Mouse (Mus musculus): ENCODE results near the gene Slc25a48. TPM values are rescaled to one million over a fixed set of nuclear protein-coding genes. Genes with fewer than 3 reads are reported as not detected.

Gene Slc25a48
- total and polyA plus RNA-seq, 2 experiments from 2014 or later, result 0.57 TPM; not detected in 1

GRCm38 (mm10) chr13:56450035-56450434 is 11.9 kb downstream of the Slc25a48 start:
- Histone ChIP-seq H3K9ac (replicated peaks; ENCODE audit: low read depth, low read length) (no peak overlapping the region), H3K9me3 (replicated peaks; ENCODE audit: control insufficient read depth, low read length) (no peaks in the 10 kb centered on the region), H3K4me3 (ENCODE audit: low read depth, low read length) (no peak overlapping the region), H3K27me3 (ENCODE audit: control insufficient read depth, insufficient read depth, low read length) (no peaks in the 10 kb centered on the region), H3K4me2 (ENCODE audit: low read depth, low read length) (no peak overlapping the region), H3K36me3 (replicated peaks; ENCODE audit: control insufficient read depth, insufficient read depth, low read length) (no peaks in the 10 kb centered on the region), H3K4me1 (ENCODE audit: control insufficient read depth, insufficient read depth) (no peaks in the 10 kb centered on the region), H3K27ac (ENCODE audit: low read depth) (no peak overlapping the region)
- peak; percentile 16; the same call in 1 of the 2 replicates for TF ChIP-seq CTCF (IDR thresholded peaks at IDR 0.05; ENCODE audit: low read depth)
- no peak for TF ChIP-seq EP300 (IDR thresholded peaks at IDR 0.05; ENCODE audit: low read depth)
- no peak for ATAC-seq (ENCODE audit: insufficient read depth, low read depth)
- WGBS, result 76% methylated on average over 8 of the region's 8 CpGs
- no peak for DNase-seq (ENCODE audit: low spot score)

GRCm38 (mm10) chr13:56458001-56458400 is 19.8 kb downstream of the Slc25a48 start:
- H3K27me3 ChIP-seq (ENCODE audit: control insufficient read depth, insufficient read depth, low read length), result no peaks in the 10 kb centered on the region; the same call in 1 of the 2 replicates
- ATAC-seq (ENCODE audit: insufficient read depth, low read depth) (no peak), DNase-seq (ENCODE audit: low spot score) (no peak)
- H3K9ac ChIP-seq (replicated peaks; ENCODE audit: low read depth, low read length), result no peak overlapping the region
- no peak overlapping the region for H3K27ac ChIP-seq (ENCODE audit: low read depth)
- H3K4me3 ChIP-seq (ENCODE audit: low read depth, low read length), result no peak overlapping the region
- H3K36me3 ChIP-seq (replicated peaks; ENCODE audit: control insufficient read depth, insufficient read depth, low read length), result no peaks in the 10 kb centered on the region
- no peaks in the 10 kb centered on the region for H3K9me3 ChIP-seq (replicated peaks; ENCODE audit: control insufficient read depth, low read length)
- WGBS, result 64% methylated on average over 9 of the region's 9 CpGs
- TF ChIP-seq CTCF (IDR thresholded peaks at IDR 0.05; ENCODE audit: low read depth) (no peak), EP300 (IDR thresholded peaks at IDR 0.05; ENCODE audit: low read depth) (no peak)
- no peaks in the 10 kb centered on the region for H3K4me1 ChIP-seq (ENCODE audit: control insufficient read depth, insufficient read depth)
- H3K4me2 ChIP-seq (ENCODE audit: low read depth, low read length), result no peak overlapping the region

GRCm38 (mm10) chr13:56461460-56461859 is 23.3 kb downstream of the Slc25a48 start:
- TF ChIP-seq EP300 (IDR thresholded peaks at IDR 0.05; ENCODE audit: low read depth) (no peak), CTCF (IDR thresholded peaks at IDR 0.05; ENCODE audit: low read depth) (no peak)
- Histone ChIP-seq H3K4me2 (ENCODE audit: low read depth, low read length) (no peak overlapping the region), H3K27ac (ENCODE audit: low read depth) (no peak overlapping the region), H3K9me3 (replicated peaks; ENCODE audit: control insufficient read depth, low read length) (no peaks in the 10 kb centered on the region), H3K27me3 (ENCODE audit: control insufficient read depth, insufficient read depth, low read length) (no peaks in the 10 kb centered on the region; the same call in 1 of the 2 replicates), H3K4me1 (ENCODE audit: control insufficient read depth, insufficient read depth) (no peaks in the 10 kb centered on the region), H3K9ac (replicated peaks; ENCODE audit: low read depth, low read length) (no peak overlapping the region), H3K4me3 (ENCODE audit: low read depth, low read length) (no peak overlapping the region), H3K36me3 (replicated peaks; ENCODE audit: control insufficient read depth, insufficient read depth, low read length) (no peaks in the 10 kb centered on the region)
- DNase-seq (ENCODE audit: low spot score), result no peak
- no peak for ATAC-seq (ENCODE audit: insufficient read depth, low read depth)
- WGBS, result 65% methylated on average over 4 of the region's 4 CpGs

DNA sequence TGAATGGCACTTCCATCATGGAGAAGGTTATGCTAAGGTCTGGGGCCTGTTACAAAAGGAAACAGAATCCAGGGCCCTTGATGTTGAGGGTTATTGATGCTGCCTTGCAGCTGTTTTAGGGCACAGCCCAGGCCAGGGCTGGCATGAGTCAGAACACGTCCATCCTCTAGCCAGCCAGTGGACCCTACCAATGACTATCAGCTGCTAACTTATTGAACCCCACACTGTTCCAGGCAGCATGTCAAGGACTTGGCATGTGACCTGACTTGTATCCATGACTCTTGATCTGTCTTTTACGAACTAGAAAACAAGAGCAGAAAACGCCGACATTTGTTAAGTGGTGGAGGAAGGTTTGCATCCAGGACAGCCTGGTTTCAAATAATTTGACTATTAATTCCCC is 24.6 kb downstream of the Slc25a48 start:
- 84% methylated on average over 4 of the region's 4 CpGs for WGBS
- Histone ChIP-seq H3K4me2 (ENCODE audit: low read depth, low read length) (no peak overlapping the region), H3K9ac (replicated peaks; ENCODE audit: low read depth, low read length) (no peak overlapping the region), H3K36me3 (replicated peaks; ENCODE audit: control insufficient read depth, insufficient read depth, low read length) (no peaks in the 10 kb centered on the region), H3K27ac (ENCODE audit: low read depth) (no peak overlapping the region), H3K9me3 (replicated peaks; ENCODE audit: control insufficient read depth, low read length) (no peaks in the 10 kb centered on the region), H3K4me1 (ENCODE audit: control insufficient read depth, insufficient read depth) (no peaks in the 10 kb centered on the region), H3K27me3 (ENCODE audit: control insufficient read depth, insufficient read depth, low read length) (no peaks in the 10 kb centered on the region), H3K4me3 (ENCODE audit: low read depth, low read length) (no peak overlapping the region)
- ATAC-seq (ENCODE audit: insufficient read depth, low read depth), result no peak
- TF ChIP-seq EP300 (IDR thresholded peaks at IDR 0.05; ENCODE audit: low read depth) (no peak), CTCF (IDR thresholded peaks at IDR 0.05; ENCODE audit: low read depth) (no peak)
- DNase-seq (ENCODE audit: low spot score), result no peak

DNA sequence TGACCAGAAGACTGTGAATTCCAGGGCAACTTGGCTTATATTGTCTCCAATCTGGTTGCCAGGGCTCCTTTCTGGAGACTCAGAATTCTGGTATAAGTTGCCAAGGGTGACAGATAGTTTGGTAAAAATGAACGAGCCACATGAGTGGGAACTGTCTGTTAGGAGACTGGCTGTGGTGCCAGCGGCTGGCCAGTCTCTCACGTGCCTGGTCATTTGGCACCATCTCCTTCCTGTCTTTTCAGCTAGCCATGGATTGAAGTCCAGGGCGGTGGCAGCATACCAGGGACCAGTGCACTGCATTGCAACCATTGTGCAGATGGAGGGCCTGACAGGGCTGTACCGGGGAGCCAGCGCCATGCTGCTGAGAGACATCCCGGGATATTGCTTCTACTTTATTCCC is 25.1 kb downstream of the Slc25a48 start:
- no peak overlapping the region for H3K9ac ChIP-seq (replicated peaks; ENCODE audit: low read depth, low read length)
- no peak overlapping the region for H3K27ac ChIP-seq (ENCODE audit: low read depth)
- ATAC-seq (ENCODE audit: insufficient read depth, low read depth), result no peak
- H3K9me3 ChIP-seq (replicated peaks; ENCODE audit: control insufficient read depth, low read length), result no peaks in the 10 kb centered on the region
- 84% methylated on average over 7 of the region's 7 CpGs for whole genome bisulfite sequencing
- no peak for TF ChIP-seq CTCF (IDR thresholded peaks at IDR 0.05; ENCODE audit: low read depth)
- no peak for TF ChIP-seq EP300 (IDR thresholded peaks at IDR 0.05; ENCODE audit: low read depth)
- no peaks in the 10 kb centered on the region for H3K4me1 ChIP-seq (ENCODE audit: control insufficient read depth, insufficient read depth)
- no peak for DNase-seq (ENCODE audit: low spot score)
- H3K36me3 ChIP-seq (replicated peaks; ENCODE audit: control insufficient read depth, insufficient read depth, low read length), result no peaks in the 10 kb centered on the region
- no peak overlapping the region for H3K4me3 ChIP-seq (ENCODE audit: low read depth, low read length)
- no peak overlapping the region for H3K4me2 ChIP-seq (ENCODE audit: low read depth, low read length)
- no peaks in the 10 kb centered on the region for H3K27me3 ChIP-seq (ENCODE audit: control insufficient read depth, insufficient read depth, low read length)

GRCm38 (mm10) chr13:56463750-56464149 is 25.6 kb downstream of the Slc25a48 start:
- ATAC-seq (ENCODE audit: insufficient read depth, low read depth) (no peak), DNase-seq (ENCODE audit: low spot score) (no peak)
- H3K36me3 ChIP-seq (replicated peaks; ENCODE audit: control insufficient read depth, insufficient read depth, low read length), result no peaks in the 10 kb centered on the region
- no peak overlapping the region for H3K9ac ChIP-seq (replicated peaks; ENCODE audit: low read depth, low read length)
- H3K4me3 ChIP-seq (ENCODE audit: low read depth, low read length), result no peak overlapping the region
- H3K27ac ChIP-seq (ENCODE audit: low read depth), result no peak overlapping the region
- no peak overlapping the region for H3K4me2 ChIP-seq (ENCODE audit: low read depth, low read length)
- no peaks in the 10 kb centered on the region for H3K9me3 ChIP-seq (replicated peaks; ENCODE audit: control insufficient read depth, low read length)
- 67% methylated on average over 6 of the region's 6 CpGs for WGBS
- TF ChIP-seq CTCF (IDR thresholded peaks at IDR 0.05; ENCODE audit: low read depth) (no peak), EP300 (IDR thresholded peaks at IDR 0.05; ENCODE audit: low read depth) (no peak)
- H3K4me1 ChIP-seq (ENCODE audit: control insufficient read depth, insufficient read depth), result no peaks in the 10 kb centered on the region
- 0 out of 2 replicates have a peak, but pooled peaks cover 3% of the 10 kb centered on the region for H3K27me3 ChIP-seq (ENCODE audit: control insufficient read depth, insufficient read depth, low read length)
